Mouse (Mus musculus) intestine, postnatal 0 days (tissue): ENCODE data around the gene Slc27a1. TPM values are rescaled to one million over a fixed set of nuclear protein-coding genes. Genes with fewer than 3 reads are reported as not detected.

Source experiments
- ATAC-seq: fragments of 200-750 bp; cut with Nextera tagmentation; 2 replicates; pipeline ENCODE4 v1.8.0; 2017; ENCODE audit warnings: mild to moderate bottlenecking, moderate TSS enrichment, moderate library complexity
- H3K27ac ChIP-seq: fragments of 300-500 bp; sonication (generic); 2 replicates; pipeline ENCODE4 v1.5.1; 2014; ENCODE audit warnings: mild to moderate bottlenecking, low read depth, low read length, moderate library complexity
- H3K27me3 ChIP-seq: fragments of 300-500 bp; sonication (generic); replicated peaks from 2 replicates; pipeline ENCODE4 v1.6.1; 2014; ENCODE audit warnings: low read length, mixed read lengths; ENCODE audit not compliant: control insufficient read depth, insufficient read depth
- H3K36me3 ChIP-seq: fragments of 300-500 bp; sonication (generic); 2 replicates; pipeline ENCODE4 v1.6.1; 2014; ENCODE audit warnings: mild to moderate bottlenecking, moderate library complexity; ENCODE audit not compliant: control insufficient read depth, insufficient read depth
- H3K4me1 ChIP-seq: fragments of 300-500 bp; sonication (generic); replicated peaks from 2 replicates; pipeline ENCODE4 v1.6.1; 2014; ENCODE audit warnings: antibody characterized with exemption, low read length, mixed read lengths; ENCODE audit not compliant: control insufficient read depth, insufficient read depth
- H3K4me2 ChIP-seq: fragments of 300-500 bp; sonication (generic); replicated peaks from 2 replicates; pipeline ENCODE4 v1.6.1; 2014; ENCODE audit warnings: low read depth, mild to moderate bottlenecking, moderate library complexity
- H3K4me3 ChIP-seq: fragments of 300-500 bp; sonication (generic); 2 replicates; pipeline ENCODE4 v1.5.1; 2014; ENCODE audit warnings: low read depth, low read length
- H3K9ac ChIP-seq: fragments of 300-500 bp; sonication (generic); 2 replicates; pipeline ENCODE4 v1.6.1; 2014; ENCODE audit warnings: mild to moderate bottlenecking, low read depth, low read length
- H3K9me3 ChIP-seq: fragments of 300-500 bp; sonication (generic); 2 replicates; pipeline ENCODE4 v1.6.1; 2016; ENCODE audit warnings: mixed run types; ENCODE audit not compliant: control insufficient read depth
- CTCF ChIP-seq: sonication (generic); IDR thresholded peaks from 2 replicates; pipeline ENCODE4 v1.5.1; 2016; ENCODE audit warnings: low read depth, mild to moderate bottlenecking, control low read depth, antibody characterized with exemption, moderate library complexity
- WGBS: fragments of 180-500 bp; shearing (Covaris S2); extraction: QIAGEN DNeasy Blood & Tissue Kit; methylation state at CpG from one replicate; pipeline ENCODE4 v1.1.7; 2014; 5-methylcytosine and 5-hydroxymethylcytosine counted together
- microRNA-seq: library from miRNA; unstranded; fragments of <30 nt; microRNA quantifications from one replicate; pipeline ENCODE4, GENCODE M21; 2016
- polyA plus RNA-seq: library from polyadenylated mRNA; unstranded; fragments of >200 nt; fragmentation: Nextera tagmentation; extraction: Ambion mirVana; gene quantifications from 2 replicates; pipeline ENCODE4 v1.2.1, GENCODE M21; 2015

Slc27a1 gene
- polyA plus RNA-seq, 1 experiment from 2014 or later: 14.9 TPM

DNA sequence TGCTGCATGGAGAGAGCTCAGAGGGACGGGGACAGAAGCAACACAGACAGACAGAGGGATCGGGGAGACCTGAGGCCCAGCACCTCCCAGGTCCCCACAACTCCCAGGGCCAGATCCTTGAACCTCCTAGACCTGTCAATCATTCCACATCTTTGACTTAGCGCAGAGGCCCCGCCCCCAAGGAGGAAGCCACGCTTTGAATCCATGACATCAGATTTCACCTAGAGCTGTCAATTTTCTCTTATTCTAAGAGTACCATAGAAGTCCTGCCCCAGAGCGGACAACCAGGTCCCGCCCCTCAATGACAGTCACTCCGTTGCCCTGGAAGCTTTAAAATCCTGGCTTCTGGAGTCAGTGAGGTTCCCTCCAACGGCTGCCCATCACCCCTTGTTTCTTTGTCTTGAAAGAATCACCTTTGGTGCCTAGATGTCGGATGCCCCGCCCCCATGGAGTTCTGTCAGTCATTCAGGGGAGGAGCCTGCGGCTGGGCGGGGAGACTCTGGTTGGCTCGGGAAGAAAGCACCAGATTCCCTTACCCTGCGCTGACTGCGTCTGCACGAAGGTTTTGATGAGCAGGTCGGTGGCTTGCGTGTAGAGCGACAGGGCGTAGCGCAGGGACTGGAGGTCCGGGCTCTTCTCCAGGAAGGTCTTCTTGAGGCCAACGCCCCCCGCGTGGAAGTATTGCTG lies 65.4 kb downstream of the Slc27a1 start:
- Histone ChIP-seq H3K4me2 (peak overlapping the region; percentile 49), H3K9me3 (no peaks in the 10 kb centered on the region), H3K4me3 (no peak overlapping the region), H3K36me3 (no peaks in the 10 kb centered on the region), H3K27me3 (peaks cover 19% of the 10 kb centered on the region), H3K27ac (no peak overlapping the region), H3K4me1 (peaks cover 10% of the 10 kb centered on the region), H3K9ac (no peak overlapping the region)
- WGBS: 2% methylated on average over 26 of the region's 26 CpGs
- no peak for TF ChIP-seq CTCF
- ATAC-seq: peak; percentile 25; the same call in 1 of the 2 replicates

Small RNA genes within 50 kb of the gene (microRNA-seq; reads per million reads assigned to microRNA genes)
- not detected for gene Mir6769b

Other genes with a start within 250 kb of the Slc27a1 start
- 98.4 and 106 TPM in 2 replicates for gene Use1, start 202.0 kb upstream of the Slc27a1 start, polyA plus RNA-seq
- 20.0 and 20.5 TPM in 2 replicates for gene Ocel1, start 197.6 kb upstream of the Slc27a1 start, polyA plus RNA-seq
- gene Nr2f6, start 186.9 kb upstream of the Slc27a1 start, polyA plus RNA-seq: 58.3 and 58.5 TPM in 2 replicates
- 4.1 and 4.9 TPM in 2 replicates for gene Ushbp1, start 173.1 kb upstream of the Slc27a1 start, polyA plus RNA-seq
- 66.8 and 68.6 TPM in 2 replicates for gene Babam1, start 172.0 kb upstream of the Slc27a1 start, polyA plus RNA-seq
- gene Ankle1, start 162.9 kb upstream of the Slc27a1 start, polyA plus RNA-seq: 2.8 and 4.4 TPM in 2 replicates
- gene Abhd8, start 105.2 kb upstream of the Slc27a1 start, polyA plus RNA-seq: 15.2 and 15.9 TPM in 2 replicates
- gene Mrpl34, start 103.9 kb upstream of the Slc27a1 start, polyA plus RNA-seq: 187 and 190 TPM in 2 replicates
- gene Dda1, start 99.7 kb upstream of the Slc27a1 start, polyA plus RNA-seq: 82.8 and 91.7 TPM in 2 replicates
- 0.54 and 0.74 TPM in 2 replicates for gene Ano8, start 82.9 kb upstream of the Slc27a1 start, polyA plus RNA-seq
- gene Gtpbp3, start 80.8 kb upstream of the Slc27a1 start, polyA plus RNA-seq: 6.3 and 6.6 TPM in 2 replicates
- gene Plvap, start 57.1 kb upstream of the Slc27a1 start, polyA plus RNA-seq: 109 and 111 TPM in 2 replicates
- 0.08 TPM in 1 of 2 replicates, not detected in the other for gene Ccdc194, start 43.2 kb upstream of the Slc27a1 start, polyA plus RNA-seq
- 85.5 and 91.5 TPM in 2 replicates for gene Bst2, start 31.4 kb upstream of the Slc27a1 start, polyA plus RNA-seq
- gene Mvb12a, start 26.0 kb upstream of the Slc27a1 start, polyA plus RNA-seq: 133 and 143 TPM in 2 replicates
- 0.66 and 0.90 TPM in 2 replicates for gene Tmem221, start 10.0 kb upstream of the Slc27a1 start, polyA plus RNA-seq
- gene Nxnl1, start 2.3 kb upstream of the Slc27a1 start, polyA plus RNA-seq: not detected in 2 replicates
- 152 and 154 TPM in 2 replicates for gene Pgls, start 23.3 kb downstream of the Slc27a1 start, polyA plus RNA-seq
- gene Fam129c, start 28.8 kb downstream of the Slc27a1 start, polyA plus RNA-seq: 0.47 and 0.77 TPM in 2 replicates
- gene Colgalt1, start 42.1 kb downstream of the Slc27a1 start, polyA plus RNA-seq: 43.3 and 44.5 TPM in 2 replicates
- gene Unc13a, start 102.9 kb downstream of the Slc27a1 start, polyA plus RNA-seq: 0.60 and 0.72 TPM in 2 replicates
- gene Jak3, start 107.4 kb downstream of the Slc27a1 start, polyA plus RNA-seq: 5.7 and 6.8 TPM in 2 replicates
- 2.5 and 3.0 TPM in 2 replicates for gene Insl3, start 120.3 kb downstream of the Slc27a1 start, polyA plus RNA-seq
- gene B3gnt3, start 132.9 kb downstream of the Slc27a1 start, polyA plus RNA-seq: 30.5 and 33.5 TPM in 2 replicates
- 2.2 and 2.5 TPM in 2 replicates for gene Fcho1, start 156.8 kb downstream of the Slc27a1 start, polyA plus RNA-seq